Mouse (Mus musculus): Measurements from ENCODE around the gene 1700080E11Rik. TPM values are rescaled to one million over a fixed set of nuclear protein-coding genes. Genes with fewer than 3 reads are reported as not detected.
"Not testable (repeated sequence)": the region's sequence is repeated elsewhere in the genome, so short reads cannot be mapped to it uniquely, and the experiment has no call there.

The 1700080E11Rik gene
- not detected for total RNA-seq (2021)
- long read RNA-seq, experiment 1: 0 reads
- long read RNA-seq, experiment 2: 0 reads

DNA sequence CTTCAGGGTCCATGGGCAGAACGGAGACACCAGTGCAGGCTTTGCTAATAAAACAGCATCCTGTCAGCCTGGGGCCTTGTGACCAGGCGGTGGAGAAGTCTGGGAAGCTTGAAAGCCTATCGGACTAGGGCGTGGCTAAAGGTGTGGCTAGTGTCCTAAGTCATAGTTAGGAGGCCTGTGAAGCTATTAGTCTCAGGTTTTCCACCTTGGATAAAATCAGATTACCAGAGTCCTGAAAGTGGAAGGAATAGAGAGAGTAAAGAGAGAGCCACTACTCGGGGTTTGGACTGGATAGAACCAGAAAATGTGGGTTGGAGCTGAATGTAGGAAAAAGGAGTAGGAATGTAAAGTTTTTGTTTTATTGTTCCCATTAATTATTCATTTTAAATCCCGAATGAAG, at the start of gene 1700080E11Rik:
TSS of gene 1700080E11Rik (minus strand) at position 101 of the 400 bp plus-strand sequence.
- no peak for DNase-seq (ENCODE audit: low spot score in 2 of 2)

DNA sequence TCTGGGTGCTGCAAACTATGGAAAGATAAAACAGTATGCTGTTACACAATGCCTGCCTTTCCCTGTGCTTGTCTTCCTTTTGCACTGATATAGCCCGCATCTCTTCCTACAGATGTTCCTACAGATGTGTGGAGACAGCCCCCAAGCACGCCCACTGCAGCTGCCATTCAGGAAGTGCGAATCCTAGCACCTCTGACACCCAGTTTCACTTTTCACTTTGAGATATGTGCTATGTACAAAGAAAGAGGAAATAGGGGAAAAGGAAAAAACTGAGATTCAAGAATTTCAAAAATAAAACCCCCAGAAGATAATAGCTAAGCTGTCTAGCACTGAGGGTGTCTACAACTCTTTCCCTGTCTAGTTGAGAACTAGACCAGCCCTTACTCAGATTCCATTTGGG, 41.8 kb upstream of the 1700080E11Rik start:
- no peak for DNase-seq (ENCODE audit: low spot score in 2 of 2)

DNA sequence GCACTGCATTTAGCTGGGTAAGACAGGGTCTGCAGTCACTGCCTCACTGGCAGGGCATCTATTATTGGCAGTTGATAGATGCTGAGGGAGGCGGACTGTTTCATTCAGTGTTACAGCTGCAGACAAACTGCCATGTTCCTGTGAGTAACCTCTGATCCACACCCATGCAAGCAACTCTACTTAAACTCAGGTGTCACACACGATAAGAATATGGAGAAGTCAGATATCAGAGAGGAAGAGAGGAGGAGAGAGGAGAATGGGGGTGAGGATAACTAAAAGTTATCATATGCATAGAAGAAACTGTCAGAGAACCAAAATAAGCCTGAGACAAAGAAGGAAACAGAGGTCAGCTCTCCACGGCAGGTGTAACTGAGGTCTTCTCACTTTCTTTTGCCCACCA, 37.5 kb upstream of the 1700080E11Rik start:
- no peak for DNase-seq (ENCODE audit: low spot score in 2 of 2)

DNA sequence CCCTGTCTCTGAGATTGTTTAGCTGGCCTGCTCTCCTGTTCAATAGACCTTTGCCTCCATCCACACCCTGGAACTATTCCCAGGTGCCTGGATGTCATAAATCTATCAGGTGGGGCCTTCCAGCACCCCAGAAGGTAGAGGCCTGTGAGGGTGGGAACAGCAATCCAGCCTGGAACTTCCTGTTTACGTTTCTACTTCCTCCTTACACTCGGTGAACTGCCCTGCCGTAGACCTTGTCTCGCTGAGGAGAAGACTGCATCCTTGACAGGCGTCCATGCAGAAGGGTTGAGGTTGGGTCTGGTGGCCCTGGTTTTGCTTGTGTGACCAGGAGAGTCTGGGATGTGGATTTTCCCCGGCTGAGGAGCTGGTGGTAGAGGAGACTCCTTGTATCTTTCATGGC, 5.7 kb downstream of the 1700080E11Rik start:
- DNase-seq (ENCODE audit: low spot score in 2 of 2): no peak

DNA sequence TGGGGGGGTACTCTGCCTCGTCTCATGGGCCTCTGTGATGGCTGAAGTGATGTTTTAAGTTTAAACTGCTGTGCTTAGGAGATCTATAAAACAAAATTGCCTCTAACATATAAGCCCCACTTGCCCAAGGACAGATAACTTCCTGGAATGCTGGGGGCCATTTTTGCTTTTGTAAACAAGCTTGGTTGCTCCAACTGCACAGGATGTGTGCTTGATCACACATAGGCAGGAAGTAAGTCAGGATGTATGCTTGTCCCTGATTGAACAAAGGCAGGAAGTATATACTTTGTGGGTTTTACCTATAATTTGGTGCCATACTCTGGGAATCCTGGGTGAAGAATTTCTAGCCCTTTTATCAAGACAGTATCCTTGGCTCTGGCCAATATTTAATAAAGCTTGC, 8.5 kb downstream of the 1700080E11Rik start:
- no peak for DNase-seq (ENCODE audit: low spot score in 2 of 2)

DNA sequence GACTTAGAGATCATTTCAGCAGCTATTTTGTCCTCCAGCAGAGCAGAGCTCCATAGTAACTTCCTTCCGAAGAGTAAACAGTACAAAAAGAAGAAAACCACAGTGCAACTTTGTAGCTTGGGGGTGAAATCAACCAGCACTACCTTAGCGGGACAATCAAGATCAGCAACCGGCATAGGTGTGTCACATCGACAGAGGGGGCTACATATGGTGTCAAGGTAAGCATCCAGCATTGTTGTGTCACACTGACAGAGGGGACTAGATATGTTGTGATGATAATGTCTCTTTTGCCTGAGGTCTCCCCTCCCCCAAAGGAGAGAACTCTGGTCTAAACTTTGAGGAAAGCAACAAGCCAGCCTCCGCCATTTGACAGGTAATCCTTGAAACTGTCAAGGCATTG, 10.4 kb downstream of the 1700080E11Rik start:
- no peak for DNase-seq (ENCODE audit: low spot score in 2 of 2)

DNA sequence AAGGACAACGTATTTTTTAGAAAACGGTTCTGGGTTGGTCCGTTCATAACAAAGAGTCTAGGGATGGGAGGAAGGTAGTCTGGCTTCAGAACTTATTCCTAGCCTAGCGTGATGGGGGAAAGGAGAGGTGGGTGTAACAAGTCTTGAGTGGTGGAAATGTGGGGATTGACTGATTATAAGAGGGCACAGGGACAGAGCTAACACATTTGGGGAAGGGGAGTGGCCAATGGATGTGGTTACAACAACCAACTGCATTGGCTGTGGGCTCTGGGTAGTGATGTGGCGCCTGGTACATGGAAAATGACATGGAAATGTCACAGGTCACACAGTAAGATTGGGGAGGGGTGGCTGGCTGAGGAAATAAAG, 12.9 kb downstream of the 1700080E11Rik start:
- no peak for DNase-seq (ENCODE audit: low spot score in 2 of 2)

DNA sequence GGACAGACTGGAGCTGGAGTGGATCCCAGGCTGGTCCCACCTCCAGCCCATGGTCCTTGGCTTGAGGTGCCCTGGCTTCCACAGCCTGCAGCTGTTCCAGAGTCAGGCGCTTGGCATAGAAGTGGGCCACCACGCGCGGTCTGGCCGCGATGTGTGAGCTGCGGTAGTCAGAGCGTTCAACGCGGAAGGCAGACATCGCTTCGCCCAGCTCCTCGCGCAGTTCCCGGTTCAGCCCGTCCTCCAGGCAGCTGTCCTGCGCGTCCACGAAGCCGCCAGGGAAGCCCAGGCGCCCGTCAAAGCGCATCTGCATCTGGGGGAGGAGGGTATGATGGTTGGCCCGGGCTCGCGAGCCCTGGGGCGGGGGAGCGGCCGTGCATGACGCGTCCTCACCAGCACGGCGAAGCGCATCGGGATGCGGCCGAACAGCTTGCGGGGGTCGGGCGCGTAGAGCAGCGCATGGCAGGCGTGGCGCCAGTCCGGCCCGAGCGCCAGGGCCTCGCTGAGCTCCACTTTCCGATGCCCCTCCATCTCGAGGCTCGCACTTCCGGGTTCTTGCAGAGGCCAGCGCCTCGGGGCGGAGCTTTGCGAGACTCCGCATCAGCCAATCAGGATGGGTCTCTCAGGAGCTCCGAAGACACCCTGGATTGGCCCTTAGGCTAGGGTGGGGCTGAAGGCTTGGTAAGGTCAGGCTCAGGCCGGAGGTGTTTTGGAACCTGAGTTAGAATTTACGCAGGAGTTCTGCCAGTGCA, 13.5 kb downstream of the 1700080E11Rik start, which contains the start of gene Nudt16:
TSS of gene Nudt16 (minus strand) at position 572 of the 749 bp plus-strand sequence.
- peak; percentile 82 to 86 for DNase-seq (ENCODE audit: low spot score in 2 of 2)

DNA sequence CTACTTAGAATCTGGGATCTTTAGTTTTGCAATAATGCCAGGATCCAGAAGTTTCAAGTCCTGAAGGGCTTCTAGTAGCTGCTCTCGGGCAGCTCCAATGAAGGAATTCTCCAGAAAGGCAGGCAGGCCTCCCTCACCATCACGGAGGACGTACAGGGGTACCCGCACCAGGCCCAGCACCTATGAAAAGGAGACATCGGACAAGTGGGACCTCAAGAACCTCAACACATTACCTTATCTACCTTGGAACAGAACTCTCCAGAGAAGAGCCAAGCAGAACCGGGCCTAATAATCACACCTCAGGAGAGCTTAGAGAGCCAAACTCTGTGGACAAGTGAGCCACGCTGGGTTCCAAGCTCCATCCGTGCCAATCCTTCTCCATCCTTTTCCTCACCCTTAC, 14.6 kb downstream of the 1700080E11Rik start:
- no peak for DNase-seq (ENCODE audit: low spot score in 2 of 2)

DNA sequence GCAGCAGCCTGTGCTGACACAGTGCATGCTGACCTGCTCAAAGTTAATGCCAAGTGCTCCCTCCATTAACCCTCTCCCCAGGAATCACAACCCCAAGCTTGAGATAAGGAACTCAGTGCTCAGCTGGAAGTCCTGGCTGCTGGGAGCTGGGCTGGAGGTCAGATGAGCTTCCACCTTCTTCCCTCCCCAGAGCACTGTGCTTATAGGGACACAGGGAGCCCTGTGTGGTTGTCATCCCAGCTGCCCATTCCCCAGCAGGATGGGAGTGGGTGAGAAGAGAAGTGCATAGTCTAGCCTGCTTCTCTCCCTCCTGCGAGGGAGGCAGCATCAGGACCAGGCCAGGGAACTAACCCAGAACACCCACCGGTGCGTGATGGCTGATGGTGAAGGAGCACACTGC, 19.7 kb downstream of the 1700080E11Rik start:
- DNase-seq (ENCODE audit: low spot score in 2 of 2): not testable (repeated sequence)

DNA sequence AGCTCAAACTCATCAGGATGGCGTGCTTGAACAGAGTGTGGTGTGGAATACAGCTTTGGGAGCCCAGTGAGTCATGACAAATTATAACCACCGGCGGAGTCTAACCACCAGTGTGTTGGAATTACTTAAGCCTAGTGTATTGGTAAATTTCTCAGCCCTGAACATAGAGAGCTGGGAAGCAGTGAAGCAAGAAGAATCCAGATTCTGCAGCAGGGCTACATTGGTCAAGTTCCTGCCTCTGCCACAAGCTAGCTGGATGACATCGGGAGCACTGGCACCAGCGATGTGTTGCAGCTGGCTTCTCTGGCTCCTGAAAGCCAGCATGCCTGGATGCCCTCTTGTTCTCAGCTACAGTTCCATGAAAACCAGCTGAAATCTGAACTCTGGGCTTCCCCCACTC, 41.0 kb downstream of the 1700080E11Rik start:
- no peak for DNase-seq (ENCODE audit: low spot score in 2 of 2)

DNA sequence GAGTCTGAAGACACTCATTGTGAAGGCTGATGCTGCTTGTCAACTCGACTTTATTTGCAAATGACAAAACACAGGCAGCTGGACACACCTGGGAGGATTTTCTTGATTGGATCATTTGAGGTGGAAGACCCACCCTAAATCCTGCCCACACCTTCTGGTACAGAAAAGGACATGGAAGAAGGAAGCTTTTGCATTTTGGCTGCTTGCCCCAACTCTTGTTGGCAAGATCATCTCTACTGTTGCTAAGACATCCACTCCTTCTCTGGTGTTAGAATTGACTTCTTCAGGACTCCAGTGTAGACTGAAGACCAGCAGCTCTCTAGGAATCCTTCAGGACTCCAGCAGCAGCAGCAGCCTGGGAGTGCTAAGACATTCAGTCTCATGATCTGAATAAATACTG, 43.0 kb downstream of the 1700080E11Rik start:
- DNase-seq (ENCODE audit: low spot score in 2 of 2): no peak

DNA sequence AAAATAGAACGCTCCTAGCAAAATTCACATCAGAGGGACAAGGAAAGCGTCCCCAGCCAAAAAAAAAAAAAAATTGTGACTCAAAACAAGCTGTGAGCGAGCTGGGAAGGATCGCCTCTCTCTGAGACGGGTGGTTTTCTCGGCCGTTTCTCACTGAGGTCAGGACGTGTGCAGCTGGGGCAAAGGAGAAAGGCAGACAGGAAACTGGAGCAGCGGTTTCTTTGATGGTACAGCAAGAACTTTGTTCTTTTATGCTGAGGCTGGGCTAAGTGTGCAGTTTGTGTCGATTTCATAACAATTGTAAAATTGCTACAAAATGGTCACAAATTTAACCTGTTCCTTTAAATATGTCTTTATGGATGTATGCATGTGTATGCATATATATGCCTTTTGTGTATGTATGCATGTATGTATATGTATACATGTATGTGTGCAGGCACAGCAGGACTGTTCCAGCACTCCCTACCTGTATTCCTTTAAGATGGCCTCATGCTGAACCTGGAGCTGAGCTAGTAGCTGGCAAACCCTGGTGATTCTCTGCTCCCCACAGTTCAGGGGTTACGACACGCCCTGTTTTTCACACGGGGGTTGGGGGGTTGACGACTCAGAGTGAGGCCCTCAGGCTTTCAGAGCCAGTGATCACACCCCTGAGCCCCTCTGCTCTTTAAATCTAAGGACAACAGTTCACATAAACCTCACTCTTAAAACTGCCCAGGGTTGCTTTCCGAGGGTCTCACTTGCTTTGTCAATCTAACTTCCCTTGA, 43.9 kb downstream of the 1700080E11Rik start:
- no peak for DNase-seq (ENCODE audit: low spot score in 2 of 2)

Other genes starting within 250 kb of the 1700080E11Rik start
- gene Mrpl3, start 91.9 kb downstream of the 1700080E11Rik start, total RNA-seq (2021): 10 to 100 TPM; 73.0 to 77.6 TPM
- gene Nudt16, start 13.3 kb downstream of the 1700080E11Rik start, total RNA-seq (2021): 10 to 100 TPM; 17.0 to 17.4 TPM